Mouse (Mus musculus) neural tube, embryonic 11.5 days (tissue): ENCODE results near the gene Fam222a. TPM values are rescaled to one million over a fixed set of nuclear protein-coding genes. Genes with fewer than 3 reads are reported as not detected.

ENCODE experiments used
- ATAC-seq: fragments of 200-750 bp; cut with Nextera tagmentation; 2 replicates; pipeline ENCODE4 v1.8.0; 2017; ENCODE audit warnings: moderate number of reproducible peaks, mild to moderate bottlenecking, moderate TSS enrichment, moderate library complexity; ENCODE audit not compliant: insufficient read depth, low FRiP score, low TSS enrichment
- DNase-seq: peaks from one replicate; pipeline ENCODE4 v3.0.0-alpha.2; 2015; ENCODE audit warnings: low spot score
- H3K27ac ChIP-seq: fragments of 300-500 bp; sonication (generic); 2 replicates; pipeline ENCODE4 v1.5.1; 2014; ENCODE audit warnings: low read depth, mild to moderate bottlenecking, low read length
- H3K27me3 ChIP-seq: fragments of 300-500 bp; sonication (generic); 2 replicates; pipeline ENCODE4 v1.6.1; 2014; ENCODE audit warnings: mild to moderate bottlenecking, low read length, mixed read lengths; ENCODE audit not compliant: control insufficient read depth, insufficient read depth
- H3K36me3 ChIP-seq: fragments of 300-500 bp; sonication (generic); 2 replicates; pipeline ENCODE4 v1.6.1; 2014; ENCODE audit warnings: mild to moderate bottlenecking, low read length, moderate library complexity, mixed read lengths; ENCODE audit not compliant: control insufficient read depth, insufficient read depth
- H3K4me1 ChIP-seq: fragments of 300-500 bp; sonication (generic); 2 replicates; pipeline ENCODE4 v1.6.1; 2014; ENCODE audit warnings: low read length, mixed read lengths; ENCODE audit not compliant: control insufficient read depth, insufficient read depth
- H3K4me2 ChIP-seq: fragments of 300-500 bp; sonication (generic); 2 replicates; pipeline ENCODE4 v1.6.1; 2014; ENCODE audit warnings: low read depth, mild to moderate bottlenecking, moderate library complexity
- H3K4me3 ChIP-seq: fragments of 300-500 bp; sonication (generic); 2 replicates; pipeline ENCODE4 v1.5.1; 2014; ENCODE audit warnings: low read depth, low read length
- H3K9ac ChIP-seq: fragments of 300-500 bp; sonication (generic); 2 replicates; pipeline ENCODE4 v1.6.1; 2014; ENCODE audit warnings: mild to moderate bottlenecking, low read length
- H3K9me3 ChIP-seq: fragments of 300-500 bp; sonication (generic); 2 replicates; pipeline ENCODE4 v1.6.1; 2016; ENCODE audit warnings: low read length; ENCODE audit not compliant: control insufficient read depth
- WGBS: fragments of 180-500 bp; shearing (Covaris S2); extraction: QIAGEN DNeasy Blood & Tissue Kit; methylation state at CpG from one replicate; pipeline ENCODE4 v1.1.7; 2014; 5-methylcytosine and 5-hydroxymethylcytosine counted together
- polyA plus RNA-seq: library from polyadenylated mRNA; unstranded; fragments of >200 nt; fragmentation: Nextera tagmentation; extraction: Ambion mirVana; gene quantifications from 2 replicates; pipeline ENCODE4 v1.2.1, GENCODE M21; 2014

The Fam222a gene
- polyA plus RNA-seq, 1 experiment from 2014 or later, result 7.5 TPM

- Histone ChIP-seq H3K9ac (no peak overlapping the region), H3K4me1 (peaks cover 8% of the 10 kb centered on the region), H3K4me3 (no peak overlapping the region), H3K4me2 (no peak overlapping the region), H3K27ac (no peak overlapping the region), H3K9me3 (no peaks in the 10 kb centered on the region), H3K27me3 (no peaks in the 10 kb centered on the region), H3K36me3 (no peaks in the 10 kb centered on the region)
- peak; percentile 65 for DNase-seq
- no peak for ATAC-seq
- 29% methylated on average over 15 of the region's 15 CpGs for WGBS
Measured at GRCm38 (mm10) chr5:114541656-114542445, 26.0 kb upstream of the Fam222a start.

- Histone ChIP-seq H3K36me3 (no peaks in the 10 kb centered on the region), H3K27ac (no peak overlapping the region), H3K4me1 (0 out of 2 replicates have a peak, but pooled peaks cover under 1% of the 10 kb centered on the region), H3K9me3 (no peaks in the 10 kb centered on the region), H3K9ac (no peak overlapping the region), H3K4me2 (no peak overlapping the region), H3K27me3 (no peaks in the 10 kb centered on the region), H3K4me3 (no peak overlapping the region)
- DNase-seq, result no peak
- ATAC-seq, result no peak
- 85% methylated on average over 6 of the region's 6 CpGs for WGBS
Measured at GRCm38 (mm10) chr5:114543656-114544055, 24.2 kb upstream of the Fam222a start.

GRCm38 (mm10) chr5:114544205-114544604, 23.6 kb upstream of the Fam222a start:
- Histone ChIP-seq H3K27me3 (no peaks in the 10 kb centered on the region), H3K4me2 (no peak overlapping the region), H3K9ac (no peak overlapping the region), H3K27ac (no peak overlapping the region), H3K9me3 (no peaks in the 10 kb centered on the region), H3K4me3 (no peak overlapping the region), H3K4me1 (no peaks in the 10 kb centered on the region), H3K36me3 (no peaks in the 10 kb centered on the region)
- 87% methylated on average over 4 of the region's 4 CpGs for WGBS
- DNase-seq, result no peak
- ATAC-seq, result no peak

- no peak for ATAC-seq
- H3K4me1 ChIP-seq, result no peaks in the 10 kb centered on the region
- H3K4me3 ChIP-seq, result no peak overlapping the region
- H3K27ac ChIP-seq, result no peak overlapping the region
- H3K36me3 ChIP-seq, result no peaks in the 10 kb centered on the region
- DNase-seq, result no peak
- no peak overlapping the region for H3K4me2 ChIP-seq
- no peaks in the 10 kb centered on the region for H3K27me3 ChIP-seq
- H3K9me3 ChIP-seq, result no peaks in the 10 kb centered on the region
- H3K9ac ChIP-seq, result no peak overlapping the region
- WGBS, result 81% methylated on average over 9 of the region's 9 CpGs
Measured at GRCm38 (mm10) chr5:114545076-114545475, 22.7 kb upstream of the Fam222a start.

- no peak for ATAC-seq
- Histone ChIP-seq H3K27me3 (no peaks in the 10 kb centered on the region), H3K4me2 (no peak overlapping the region), H3K4me3 (no peak overlapping the region), H3K9me3 (no peaks in the 10 kb centered on the region), H3K36me3 (no peaks in the 10 kb centered on the region), H3K27ac (no peak overlapping the region), H3K4me1 (peaks cover 16% of the 10 kb centered on the region), H3K9ac (no peak overlapping the region)
- 97% methylated on average over 10 of the region's 10 CpGs for WGBS
- DNase-seq, result no peak
Measured at GRCm38 (mm10) chr5:114548976-114549375, 18.8 kb upstream of the Fam222a start.

- Histone ChIP-seq H3K4me3 (no peak overlapping the region), H3K27ac (no peak overlapping the region), H3K4me1 (peaks cover 16% of the 10 kb centered on the region), H3K36me3 (no peaks in the 10 kb centered on the region), H3K27me3 (no peaks in the 10 kb centered on the region), H3K9me3 (no peaks in the 10 kb centered on the region), H3K9ac (no peak overlapping the region), H3K4me2 (no peak overlapping the region)
- DNase-seq, result no peak
- WGBS, result 73% methylated on average over 3 of the region's 3 CpGs
- no peak for ATAC-seq
Measured at GRCm38 (mm10) chr5:114549770-114550169, 18.0 kb upstream of the Fam222a start.

- 35% methylated on average over 7 of the region's 7 CpGs for WGBS
- no peak overlapping the region for H3K9ac ChIP-seq
- H3K4me2 ChIP-seq, result no peak overlapping the region
- 0 out of 2 replicates have a peak overlapping the region, but pooled peaks have one; percentile 27 for H3K27ac ChIP-seq
- no peaks in the 10 kb centered on the region for H3K36me3 ChIP-seq
- no peak overlapping the region for H3K4me3 ChIP-seq
- H3K9me3 ChIP-seq, result peaks cover 3% of the 10 kb centered on the region
- DNase-seq, result no peak
- H3K4me1 ChIP-seq, result peaks cover 16% of the 10 kb centered on the region
- no peaks in the 10 kb centered on the region for H3K27me3 ChIP-seq
- ATAC-seq, result no peak
Measured at GRCm38 (mm10) chr5:114550431-114550830, 17.4 kb upstream of the Fam222a start.

- no peak overlapping the region for H3K4me3 ChIP-seq
- no peak overlapping the region for H3K4me2 ChIP-seq
- peaks cover 16% of the 10 kb centered on the region for H3K4me1 ChIP-seq
- no peak for DNase-seq
- no peaks in the 10 kb centered on the region for H3K36me3 ChIP-seq
- H3K27me3 ChIP-seq, result no peaks in the 10 kb centered on the region
- peak overlapping the region; percentile 26 for H3K9ac ChIP-seq
- WGBS, result 4% methylated on average over 6 of the region's 6 CpGs
- H3K9me3 ChIP-seq, result peaks cover 3% of the 10 kb centered on the region
- ATAC-seq, result no peak
- H3K27ac ChIP-seq, result 0 out of 2 replicates have a peak overlapping the region, but pooled peaks have one; percentile 27
Measured at GRCm38 (mm10) chr5:114550886-114551492, 16.8 kb upstream of the Fam222a start.
